Comparison of ENCODE assay signal across 8 mouse cellular contexts in the genomic region with DNA sequence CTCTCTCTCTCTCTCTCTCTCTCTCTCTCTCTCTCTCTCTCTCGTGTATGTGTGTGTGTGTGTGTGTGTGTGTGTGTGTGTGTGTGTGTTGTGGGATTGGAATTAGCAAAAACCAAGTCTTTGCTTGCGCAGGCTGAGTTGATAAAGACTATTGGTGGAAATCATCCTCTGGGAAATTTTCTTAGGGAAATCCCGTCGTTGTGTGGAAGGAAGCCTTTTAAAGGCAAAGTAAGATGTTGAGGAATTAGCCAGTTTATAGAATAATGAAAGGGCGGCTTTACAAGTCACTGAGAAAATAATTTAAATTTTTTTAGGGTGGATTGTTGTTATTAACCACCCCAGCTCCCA. TPM values are rescaled to one million over a fixed set of nuclear protein-coding genes. Genes with fewer than 3 reads are reported as not detected.
DNase-seq lines count a peak whose midpoint lies in the region; ATAC-seq and TF ChIP-seq lines count a peak whose summit lies in the region.

No protein-coding gene starts in this region.

- peak overlapping the region; percentile 35; the same call in 1 of the 2 replicates for H3K9ac ChIP-seq in forebrain, embryonic 16.5 days (replicated peaks; ENCODE audit: low read depth, low read length)
- peak overlapping the region; percentile 36; the same call in 1 of the 2 replicates for H3K9ac ChIP-seq in neural tube, embryonic 15.5 days (replicated peaks)

- peak; percentile 34 to 39 for DNase-seq in cerebellum, adult 2 months
- DNase-seq in cerebellum, adult 11-12 months: no peak
- DNase-seq in 3134 (ENCODE audit: extremely low read depth, insufficient read length, low spot score): peak; percentile 52
- DNase-seq in kidney, postnatal 4 days: peak; percentile 19 to 27
- DNase-seq in natural killer cell, adult 2 months (ENCODE audit: low spot score in 2 of 2): no peak

- peak overlapping the region; percentile 22 for H3K4me3 ChIP-seq in cerebellum, adult 2 months (replicated peaks; ENCODE audit: insufficient read depth, low read depth, low read length)
- H3K4me3 ChIP-seq in forebrain, embryonic 16.5 days (replicated peaks; ENCODE audit: low read length): peak overlapping the region; percentile 67
- H3K4me3 ChIP-seq in neural tube, embryonic 15.5 days (replicated peaks): peak overlapping the region; percentile 87

- no peak for TF ChIP-seq POLR2A in cerebellum, adult 2 months (IDR thresholded peaks at IDR 0.05; ENCODE audit: borderline replicate concordance, insufficient read depth, low read length)

- no peak for TF ChIP-seq CTCF in cerebellum, adult 2 months (IDR thresholded peaks at IDR 0.05; ENCODE audit: borderline replicate concordance, insufficient read depth, low read depth, low read length)

- no peak overlapping the region; the same call in 1 of the 2 replicates for H3K27ac ChIP-seq in cerebellum, adult 2 months (ENCODE audit: insufficient read depth, low read length)
- H3K27ac ChIP-seq in forebrain, embryonic 16.5 days (ENCODE audit: low read length): no peak overlapping the region
- peak overlapping the region; percentile 23; the same call in 1 of the 2 replicates for H3K27ac ChIP-seq in neural tube, embryonic 15.5 days (replicated peaks)

- H3K4me1 ChIP-seq in cerebellum, adult 2 months (ENCODE audit: control insufficient read depth, insufficient read depth, low read length): no peaks in the 10 kb centered on the region
- peaks cover 20% of the 10 kb centered on the region for H3K4me1 ChIP-seq in forebrain, embryonic 16.5 days (replicated peaks; ENCODE audit: control insufficient read depth, insufficient read depth, low read length)
- peaks cover 25% of the 10 kb centered on the region for H3K4me1 ChIP-seq in neural tube, embryonic 15.5 days

- H3K9me3 ChIP-seq in forebrain, embryonic 16.5 days (ENCODE audit: control insufficient read depth, low read length): no peaks in the 10 kb centered on the region
- H3K9me3 ChIP-seq in neural tube, embryonic 15.5 days (replicated peaks): no peaks in the 10 kb centered on the region

- no peaks in the 10 kb centered on the region for H3K36me3 ChIP-seq in forebrain, embryonic 16.5 days (ENCODE audit: control insufficient read depth, insufficient read depth)
- no peaks in the 10 kb centered on the region for H3K36me3 ChIP-seq in neural tube, embryonic 15.5 days

- H3K4me2 ChIP-seq in forebrain, embryonic 16.5 days (ENCODE audit: low read length): peak overlapping the region; percentile 64
- H3K4me2 ChIP-seq in neural tube, embryonic 15.5 days: peak overlapping the region; percentile 67

- H3K27me3 ChIP-seq in cerebellum, adult 2 months (ENCODE audit: control insufficient read depth, insufficient read depth, low read length): no peaks in the 10 kb centered on the region
- H3K27me3 ChIP-seq in forebrain, embryonic 16.5 days (replicated peaks; ENCODE audit: control insufficient read depth, insufficient read depth, low read length): no peaks in the 10 kb centered on the region
- H3K27me3 ChIP-seq in neural tube, embryonic 15.5 days (replicated peaks): no peaks in the 10 kb centered on the region

- 7% methylated on average over 5 of the region's 5 CpGs for WGBS in cerebellum, adult 2 months
- 6% methylated on average over 4 of the region's 5 CpGs for WGBS in forebrain, embryonic 16.5 days
- WGBS in neural tube, embryonic 15.5 days: 8% methylated on average over 4 of the region's 5 CpGs

- ATAC-seq in forebrain, embryonic 16.5 days: no peak
- no peak for ATAC-seq in neural tube, embryonic 15.5 days (ENCODE audit: low FRiP score)
- ATAC-seq in activated CD4-positive, CD25-positive, alpha-beta regulatory T cell, adult 4 months: no peak

RNA-seq across cellular contexts. Expression of a gene that starts 1.5 kb away (rescaled TPM):
- 9.6 and 11.0 TPM in 2 replicates for polyA plus RNA-seq in cerebellum, adult 2 months (2012; rRNA removed)
- 2.4 and 2.9 TPM in 2 replicates for polyA plus RNA-seq in forebrain, embryonic 16.5 days (2015; fragmentation: Nextera tagmentation; extraction: Ambion mirVana)
- polyA plus RNA-seq in neural tube, embryonic 15.5 days (2015; fragmentation: Nextera tagmentation; extraction: Ambion mirVana): 2.6 and 2.8 TPM in 2 replicates
- 1 to 10 TPM; 1.5 to 1.7 TPM for polyA plus RNA-seq in activated CD4-positive, CD25-positive, alpha-beta regulatory T cell, adult 4 months (2017; shearing (Covaris generic))

RNA-seq across cellular contexts. Expression of a gene that starts 16.7 kb away (rescaled TPM):
- 139 and 144 TPM in 2 replicates for polyA plus RNA-seq in cerebellum, adult 2 months (2012; rRNA removed)
- polyA plus RNA-seq in forebrain, embryonic 16.5 days (2015; fragmentation: Nextera tagmentation; extraction: Ambion mirVana): 73.0 and 74.1 TPM in 2 replicates
- 132 and 133 TPM in 2 replicates for polyA plus RNA-seq in neural tube, embryonic 15.5 days (2015; fragmentation: Nextera tagmentation; extraction: Ambion mirVana)
- 100 to 1,000 TPM; 134 to 141 TPM for polyA plus RNA-seq in activated CD4-positive, CD25-positive, alpha-beta regulatory T cell, adult 4 months (2017; shearing (Covaris generic))

RNA-seq across cellular contexts. Expression of a gene that starts 29.8 kb away (rescaled TPM):
- 19.3 and 20.0 TPM in 2 replicates for polyA plus RNA-seq in cerebellum, adult 2 months (2012; rRNA removed)
- polyA plus RNA-seq in forebrain, embryonic 16.5 days (2015; fragmentation: Nextera tagmentation; extraction: Ambion mirVana): 9.8 and 10.6 TPM in 2 replicates
- 11.0 and 13.0 TPM in 2 replicates for polyA plus RNA-seq in neural tube, embryonic 15.5 days (2015; fragmentation: Nextera tagmentation; extraction: Ambion mirVana)
- 1 to 10 TPM; 2.5 to 2.9 TPM for polyA plus RNA-seq in activated CD4-positive, CD25-positive, alpha-beta regulatory T cell, adult 4 months (2017; shearing (Covaris generic))

Comparison
In these comparisons a context has a peak if more than half of its experiments do, and no peak if none do; other contexts are left out.
1. DNase-seq: peak in cerebellum, adult 2 months (2 of 2), 3134 (single experiment) and kidney, postnatal 4 days (2 of 2); none in cerebellum, adult 11-12 months (single experiment) and natural killer cell, adult 2 months (0 of 2).
2. H3K4me3 ChIP-seq: peak in every context shown above with its lines; median percentile 87 in neural tube, embryonic 15.5 days; 67 in forebrain, embryonic 16.5 days; 22 in cerebellum, adult 2 months.